Mouse (Mus musculus) lung, postnatal 0 days (tissue): Measurements from ENCODE around the gene Iqsec1. TPM values are rescaled to one million over a fixed set of nuclear protein-coding genes. Genes with fewer than 3 reads are reported as not detected.
A peak's percentile ranks its signal among the peaks of the same experiment; 100 is the strongest.

ENCODE experiments used
- ATAC-seq: fragments of 200-750 bp; cut with Nextera tagmentation; 2 replicates; pipeline ENCODE4 v1.8.0; 2017; ENCODE audit warnings: moderate library complexity
- DNase-seq: peaks from one replicate; pipeline ENCODE4 v3.0.0-alpha.2; 2016; ENCODE audit warnings: low spot score
- H3K27ac ChIP-seq: fragments of 300-500 bp; sonication (generic); 2 replicates; pipeline ENCODE4 v1.5.1; 2014; ENCODE audit warnings: antibody characterized with exemption, mild to moderate bottlenecking, low read length, mixed read lengths
- H3K27me3 ChIP-seq: fragments of 300-500 bp; sonication (generic); replicated peaks from 2 replicates; pipeline ENCODE4 v1.6.1; 2014; ENCODE audit warnings: low read length, mixed read lengths; ENCODE audit not compliant: insufficient read depth
- H3K36me3 ChIP-seq: fragments of 300-500 bp; sonication (generic); 2 replicates; pipeline ENCODE4 v1.6.1; 2014; ENCODE audit warnings: low read length, mixed read lengths; ENCODE audit not compliant: insufficient read depth
- H3K4me1 ChIP-seq: fragments of 300-500 bp; sonication (generic); 2 replicates; pipeline ENCODE4 v1.6.1; 2014; ENCODE audit warnings: antibody characterized with exemption, low read depth, low read length, mixed read lengths; ENCODE audit not compliant: insufficient read depth
- H3K4me2 ChIP-seq: fragments of 300-500 bp; sonication (generic); replicated peaks from 2 replicates; pipeline ENCODE4 v1.6.1; 2014; ENCODE audit warnings: low read depth, mild to moderate bottlenecking, low read length, moderate library complexity, mixed read lengths
- H3K4me3 ChIP-seq: fragments of 300-500 bp; sonication (generic); 2 replicates; pipeline ENCODE4 v1.5.1; 2014; ENCODE audit warnings: low read depth, low read length
- H3K9ac ChIP-seq: fragments of 300-500 bp; sonication (generic); replicated peaks from 2 replicates; pipeline ENCODE4 v1.6.1; 2014; ENCODE audit warnings: low read depth, mild to moderate bottlenecking
- H3K9me3 ChIP-seq: fragments of 300-500 bp; sonication (generic); 2 replicates; pipeline ENCODE4 v1.6.1; 2016; ENCODE audit warnings: low read length, mixed read lengths
- CTCF ChIP-seq: IDR thresholded peaks from 2 replicates; pipeline ENCODE4 v1.5.1; 2016; ENCODE audit warnings: antibody characterized with exemption, mild to moderate bottlenecking
- EP300 ChIP-seq: IDR thresholded peaks from 2 replicates; pipeline ENCODE4 v1.6.1; 2016; ENCODE audit warnings: antibody characterized with exemption, mild to moderate bottlenecking, control low read depth
- WGBS: fragments of 180-500 bp; shearing (Covaris S2); extraction: QIAGEN DNeasy Blood & Tissue Kit; methylation state at CpG from one replicate; pipeline ENCODE4 v1.1.7; 2014; 5-methylcytosine and 5-hydroxymethylcytosine counted together
- polyA plus RNA-seq: library from polyadenylated mRNA; unstranded; fragments of >200 nt; fragmentation: Nextera tagmentation; extraction: Ambion mirVana; gene quantifications from 2 replicates; pipeline ENCODE4 v1.2.1, GENCODE M21; 2015

Iqsec1 gene
- polyA plus RNA-seq, 1 experiment from 2014 or later: 18.6 TPM

DNA sequence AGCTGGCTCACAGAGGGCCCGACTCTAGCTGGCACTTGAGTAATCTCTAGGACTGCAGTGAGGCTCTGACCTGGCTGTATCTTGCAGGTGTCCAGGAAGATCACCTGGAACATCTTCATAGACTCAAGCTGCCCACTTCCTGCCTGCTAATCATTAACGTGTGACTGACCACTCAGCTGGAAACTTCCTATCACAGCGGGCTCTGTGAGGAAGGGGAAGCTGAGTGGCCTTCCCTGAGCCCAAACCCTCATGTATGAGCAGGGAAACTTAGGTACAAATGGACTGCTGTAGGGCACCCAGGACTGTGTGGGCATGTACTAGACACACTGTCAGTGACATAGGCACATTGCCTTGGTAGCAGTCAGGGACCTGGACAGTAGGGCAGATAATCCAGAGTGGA lies 268.3 kb downstream of the Iqsec1 start:
- H3K27ac ChIP-seq: no peak overlapping the region
- no peak overlapping the region for H3K4me2 ChIP-seq
- TF ChIP-seq CTCF (no peak), EP300 (no peak)

DNA sequence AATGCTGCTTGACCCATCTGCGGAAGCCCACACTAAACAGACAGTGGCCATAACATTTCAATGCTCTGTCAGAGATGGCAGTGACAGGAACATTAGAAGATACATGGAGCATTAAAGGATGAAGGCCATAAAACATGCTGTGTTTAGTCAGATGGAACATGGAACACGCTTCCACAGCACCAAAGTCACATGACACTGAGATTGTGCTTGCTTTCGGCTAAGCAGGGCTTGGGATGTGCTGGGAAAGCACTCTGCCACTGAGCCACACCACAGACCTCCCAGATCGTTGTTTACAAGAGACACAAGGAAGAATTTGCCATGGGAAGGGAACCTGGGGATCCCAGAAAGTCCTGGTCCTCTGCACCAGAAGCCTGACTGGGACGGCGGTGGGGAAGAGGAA lies 269.1 kb downstream of the Iqsec1 start:
- Histone ChIP-seq H3K27ac (no peak overlapping the region), H3K36me3 (no peaks in the 10 kb centered on the region), H3K4me1 (peaks cover 32% of the 10 kb centered on the region; the same call in 1 of the 2 replicates), H3K4me3 (no peak overlapping the region), H3K27me3 (no peaks in the 10 kb centered on the region), H3K9ac (no peak overlapping the region), H3K9me3 (no peaks in the 10 kb centered on the region), H3K4me2 (no peak overlapping the region)
- ATAC-seq (no peak), DNase-seq (no peak)
- 74% methylated on average over 6 of the region's 6 CpGs for WGBS
- no peak for TF ChIP-seq CTCF

More for the DNA sequence above, 268.3 kb downstream of the Iqsec1 start:
- H3K27me3 ChIP-seq: no peaks in the 10 kb centered on the region
- peaks cover 28% of the 10 kb centered on the region; the same call in 1 of the 2 replicates for H3K4me1 ChIP-seq
- no peaks in the 10 kb centered on the region for H3K9me3 ChIP-seq
- H3K4me3 ChIP-seq: no peak overlapping the region
- ATAC-seq: no peak
- no peak overlapping the region for H3K9ac ChIP-seq
- DNase-seq: no peak
- no peaks in the 10 kb centered on the region for H3K36me3 ChIP-seq
- WGBS: 41% methylated on average over 3 of the region's 3 CpGs

DNA sequence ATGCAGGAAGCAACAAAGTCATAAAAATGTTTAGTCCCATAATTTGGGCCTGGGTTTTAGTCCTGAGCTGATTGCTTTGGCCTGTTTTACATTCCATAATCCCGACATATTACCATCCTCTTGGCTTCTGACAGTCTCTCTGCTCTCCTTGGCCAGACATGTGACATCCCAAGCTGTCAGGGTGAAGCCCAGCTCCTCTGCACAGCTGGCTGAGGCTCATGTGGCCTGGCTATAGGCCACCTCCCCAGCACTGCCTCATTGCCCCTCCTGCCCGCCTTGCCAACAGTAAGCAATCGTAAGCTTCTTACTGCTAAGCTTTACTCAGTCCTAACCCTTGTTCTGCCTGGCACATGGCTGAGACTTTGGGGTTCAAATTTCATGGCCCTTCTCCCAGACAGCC lies 270.0 kb downstream of the Iqsec1 start:
- no peak overlapping the region for H3K4me2 ChIP-seq
- ATAC-seq (peak; percentile 23; the same call in 1 of the 2 replicates), DNase-seq (peak; percentile 23)
- H3K27ac ChIP-seq: 0 out of 2 replicates have a peak overlapping the region, but pooled peaks have one; percentile 38
- H3K9me3 ChIP-seq: no peaks in the 10 kb centered on the region
- TF ChIP-seq CTCF: no peak
- H3K4me3 ChIP-seq: no peak overlapping the region
- no peaks in the 10 kb centered on the region for H3K27me3 ChIP-seq
- no peak overlapping the region for H3K9ac ChIP-seq
- no peaks in the 10 kb centered on the region for H3K36me3 ChIP-seq
- peaks cover 32% of the 10 kb centered on the region; the same call in 1 of the 2 replicates for H3K4me1 ChIP-seq
- 65% methylated on average over 3 of the region's 3 CpGs for WGBS

DNA sequence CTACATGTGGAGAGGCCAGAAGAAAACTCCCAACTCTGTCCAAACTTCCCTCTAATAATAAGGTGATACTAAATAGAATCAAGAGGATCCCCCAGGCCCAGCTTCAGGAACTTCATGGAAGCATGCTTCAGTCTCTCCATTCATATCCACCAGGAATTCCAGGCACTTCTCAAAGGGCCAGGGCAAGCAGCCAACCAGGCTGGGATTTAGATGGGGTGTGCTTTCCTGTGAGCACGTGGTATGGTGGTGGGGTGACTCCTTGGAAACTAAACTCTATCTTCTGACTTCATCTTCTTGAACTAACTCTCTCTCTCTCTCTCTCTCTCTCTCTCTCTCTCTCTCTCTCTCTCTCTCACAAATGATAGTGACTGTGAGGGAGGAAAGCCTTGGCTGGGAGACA lies 270.8 kb downstream of the Iqsec1 start:
- WGBS: 0% methylated on average over 1 of the region's 1 CpGs

DNA sequence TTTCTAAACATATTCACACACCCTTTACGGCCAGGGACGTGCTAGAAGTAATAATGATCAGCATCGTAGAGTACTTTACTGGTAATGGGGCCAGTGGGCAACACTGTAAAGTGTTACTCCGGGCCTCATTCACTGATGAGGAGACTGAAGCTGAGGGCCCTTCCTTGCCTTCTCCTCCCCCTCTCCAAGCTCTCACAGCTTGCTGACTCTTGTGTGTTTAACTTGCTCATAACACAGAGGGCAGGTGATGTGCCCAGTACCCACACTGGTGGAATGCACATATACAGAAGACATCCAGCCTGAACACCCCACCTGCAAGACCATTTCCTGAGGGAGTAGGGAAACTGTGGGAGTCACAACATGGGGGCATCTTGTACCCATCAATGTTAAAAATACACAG lies 271.6 kb downstream of the Iqsec1 start:
- Histone ChIP-seq H3K4me2 (peak overlapping the region; percentile 74), H3K9me3 (no peaks in the 10 kb centered on the region), H3K27ac (peak overlapping the region; percentile 88; the same call in 1 of the 2 replicates), H3K36me3 (no peaks in the 10 kb centered on the region), H3K9ac (no peak overlapping the region), H3K4me1 (peaks cover 38% of the 10 kb centered on the region; the same call in 1 of the 2 replicates), H3K4me3 (no peak overlapping the region), H3K27me3 (no peaks in the 10 kb centered on the region)
- TF ChIP-seq EP300 (no peak), CTCF (no peak)
- 38% methylated on average over 4 of the region's 4 CpGs for WGBS
- DNase-seq (no peak), ATAC-seq (no peak)

More for the DNA sequence above, 270.8 kb downstream of the Iqsec1 start:
- DNase-seq: peak; percentile 74
- no peaks in the 10 kb centered on the region for H3K9me3 ChIP-seq
- peak; percentile 10; the same call in 1 of the 2 replicates for ATAC-seq
- H3K27ac ChIP-seq: 0 out of 2 replicates have a peak overlapping the region, but pooled peaks have one; percentile 38
- no peak overlapping the region for H3K9ac ChIP-seq
- TF ChIP-seq EP300: peak; percentile 47; the same call in 1 of the 2 replicates
- no peak for TF ChIP-seq CTCF
- H3K4me2 ChIP-seq: no peak overlapping the region
- no peaks in the 10 kb centered on the region for H3K36me3 ChIP-seq
- no peak overlapping the region for H3K4me3 ChIP-seq
- peaks cover 35% of the 10 kb centered on the region; the same call in 1 of the 2 replicates for H3K4me1 ChIP-seq
- H3K27me3 ChIP-seq: no peaks in the 10 kb centered on the region

DNA sequence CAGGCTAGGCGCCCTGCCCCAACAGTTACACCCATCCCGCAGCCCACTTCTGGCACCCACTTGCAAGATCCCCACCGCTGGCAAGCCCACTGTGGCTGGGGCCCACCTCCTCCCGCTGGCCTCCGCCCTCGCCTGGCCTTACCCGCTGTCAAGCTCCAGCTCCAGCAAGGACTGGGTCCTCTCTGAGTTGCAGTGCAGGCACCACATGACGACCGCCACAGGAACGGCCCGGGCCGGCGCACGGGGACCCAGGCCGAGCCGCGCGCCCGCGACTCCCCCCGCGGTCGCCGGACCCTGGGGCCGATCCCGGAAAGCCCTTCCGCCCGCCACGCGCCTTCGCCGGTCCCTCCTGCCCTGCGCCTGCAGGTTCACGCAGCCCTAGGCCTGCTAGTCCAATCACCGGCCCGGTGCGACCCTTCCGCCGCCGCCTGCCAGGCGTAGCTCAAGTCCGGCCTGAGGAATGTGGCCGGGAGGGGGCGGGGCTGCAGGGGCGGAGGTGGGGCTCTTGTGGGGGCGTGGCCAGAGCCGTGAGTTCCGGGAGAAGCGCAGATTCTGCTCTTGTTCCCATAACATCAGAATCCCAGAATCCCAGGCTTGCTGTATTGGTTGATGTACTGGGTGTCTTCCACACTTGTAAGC lies 272.3 kb downstream of the Iqsec1 start:
- Histone ChIP-seq H3K9me3 (no peaks in the 10 kb centered on the region), H3K4me2 (peak overlapping the region; percentile 74), H3K4me3 (peak overlapping the region; percentile 59), H3K9ac (peak overlapping the region; percentile 75), H3K27ac (peak overlapping the region; percentile 88), H3K4me1 (peaks cover 40% of the 10 kb centered on the region; the same call in 1 of the 2 replicates), H3K27me3 (no peaks in the 10 kb centered on the region), H3K36me3 (no peaks in the 10 kb centered on the region)
- peak; percentile 92 for DNase-seq
- peak; percentile 88 for ATAC-seq
- TF ChIP-seq CTCF (peak; percentile 46), EP300 (no peak)
- under 1% methylated on average over 46 of the region's 49 CpGs for whole genome bisulfite sequencing
